Mouse (Mus musculus) thymus, adult 2 months (tissue): ENCODE results near the gene Edf1. TPM values are rescaled to one million over a fixed set of nuclear protein-coding genes. Genes with fewer than 3 reads are reported as not detected.
A peak's percentile ranks its signal among the peaks of the same experiment; 100 is the strongest.

Experiments used
- DNase-seq: peaks from one replicate; pipeline ENCODE4 v3.0.0; 2021
- H3K27ac ChIP-seq: fragments of 200-500 bp; 2 replicates; pipeline ENCODE4 v1.5.1; 2012; ENCODE audit warnings: low read length, control low read depth; ENCODE audit not compliant: control insufficient read depth, insufficient read depth
- H3K27me3 ChIP-seq: fragments of 200-500 bp; 2 replicates; pipeline ENCODE4 v1.6.1; 2012; ENCODE audit warnings: mild to moderate bottlenecking, low read length, moderate library complexity, mixed read lengths; ENCODE audit not compliant: control insufficient read depth, insufficient read depth
- H3K36me3 ChIP-seq: fragments of 200-500 bp; 2 replicates; pipeline ENCODE4 v1.6.1; 2012; ENCODE audit warnings: mild to moderate bottlenecking, low read length, moderate library complexity; ENCODE audit not compliant: control insufficient read depth, insufficient read depth
- H3K4me1 ChIP-seq: fragments of 200-500 bp; replicated peaks from 2 replicates; pipeline ENCODE4 v1.6.1; 2012; ENCODE audit warnings: low read length; ENCODE audit not compliant: control insufficient read depth, insufficient read depth
- H3K4me3 ChIP-seq: fragments of 200-500 bp; 2 replicates; pipeline ENCODE4 v1.5.1; 2012; ENCODE audit warnings: mild to moderate bottlenecking, low read length, control low read depth, moderate library complexity; ENCODE audit not compliant: control insufficient read depth, insufficient read depth
- CTCF ChIP-seq: fragments of 200-500 bp; IDR thresholded peaks from 2 replicates; pipeline ENCODE4 v1.5.1; 2012; ENCODE audit warnings: mild to moderate bottlenecking, control low read depth, low read length, moderate library complexity, borderline replicate concordance; ENCODE audit not compliant: control insufficient read depth, poor library complexity, insufficient read depth; ENCODE audit errors: extremely low read depth
- POLR2A ChIP-seq: fragments of 200-500 bp; IDR thresholded peaks from 2 replicates; pipeline ENCODE4 v1.6.1; 2012; ENCODE audit warnings: mild to moderate bottlenecking, low read length, control low read depth, moderate library complexity; ENCODE audit not compliant: control insufficient read depth, poor library complexity, insufficient read depth; ENCODE audit errors: extremely low read depth
- WGBS: fragments of 180-500 bp; shearing (Covaris S2); methylation state at CpG from one replicate; pipeline ENCODE4 v1.1.7; 2018; 5-methylcytosine and 5-hydroxymethylcytosine counted together
- polyA plus RNA-seq: library from polyadenylated mRNA; depleted of rRNA; stranded (reverse); fragments of >200 nt; gene quantifications from 2 replicates; pipeline ENCODE4 v1.2.3, GENCODE M21; 2012

The Edf1 gene
- polyA plus RNA-seq, 1 experiment: 142 TPM

DNA sequence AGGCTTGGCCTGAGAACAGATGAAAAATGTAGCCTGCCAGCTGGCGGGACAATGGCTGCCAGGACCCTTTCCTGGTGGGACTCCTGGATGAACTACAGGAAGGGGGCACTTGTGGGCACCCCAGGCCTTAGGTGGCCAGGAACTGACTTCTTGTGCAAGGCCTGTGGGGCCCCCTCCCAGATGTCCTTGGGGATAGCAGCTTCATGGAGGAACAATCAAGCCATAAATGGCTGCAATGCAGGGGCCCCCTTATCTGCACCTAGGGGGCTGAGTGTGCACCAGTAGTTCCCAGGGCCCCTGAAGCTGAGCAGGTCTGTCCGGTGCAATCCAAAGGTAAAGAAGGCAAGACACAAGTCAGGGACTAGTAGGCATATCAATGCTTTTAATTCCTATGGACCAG, 15.4 kb downstream of the Edf1 start:
- Histone ChIP-seq H3K36me3 (no peaks in the 10 kb centered on the region), H3K4me3 (no peak overlapping the region), H3K27me3 (peaks cover 11% of the 10 kb centered on the region; the same call in 1 of the 2 replicates), H3K27ac (no peak overlapping the region), H3K4me1 (peaks cover 27% of the 10 kb centered on the region)
- 93% methylated on average over 2 of the region's 2 CpGs for WGBS
- DNase-seq: no peak
- TF ChIP-seq CTCF (no peak), POLR2A (no peak)

DNA sequence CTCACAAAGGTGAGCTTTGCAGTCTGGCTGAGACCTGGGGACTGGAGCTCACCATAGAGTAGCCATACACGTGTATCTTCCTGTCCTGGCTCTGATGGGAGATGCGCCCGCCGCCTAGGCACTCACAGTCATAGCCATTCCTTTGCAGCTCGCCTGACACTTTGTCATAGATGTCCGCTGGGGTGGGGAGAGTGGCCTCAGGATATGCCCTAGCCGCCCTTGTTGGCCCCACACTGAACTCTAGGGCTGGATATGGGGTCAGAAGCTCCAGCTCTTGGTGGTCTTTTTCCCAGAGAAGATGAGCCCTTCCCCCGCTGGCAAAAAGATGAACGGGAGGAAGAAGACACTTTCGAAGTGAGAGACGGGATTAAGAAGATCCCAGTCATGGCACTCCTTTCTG, 16.5 kb downstream of the Edf1 start:
- H3K27me3 ChIP-seq: peaks cover 21% of the 10 kb centered on the region
- H3K4me3 ChIP-seq: peak overlapping the region; percentile 80
- TF ChIP-seq POLR2A (no peak), CTCF (no peak)
- no peak overlapping the region for H3K27ac ChIP-seq
- WGBS: 24% methylated on average over 11 of the region's 11 CpGs
- no peaks in the 10 kb centered on the region for H3K36me3 ChIP-seq
- H3K4me1 ChIP-seq: peaks cover 34% of the 10 kb centered on the region
- DNase-seq: peak; percentile 16

DNA sequence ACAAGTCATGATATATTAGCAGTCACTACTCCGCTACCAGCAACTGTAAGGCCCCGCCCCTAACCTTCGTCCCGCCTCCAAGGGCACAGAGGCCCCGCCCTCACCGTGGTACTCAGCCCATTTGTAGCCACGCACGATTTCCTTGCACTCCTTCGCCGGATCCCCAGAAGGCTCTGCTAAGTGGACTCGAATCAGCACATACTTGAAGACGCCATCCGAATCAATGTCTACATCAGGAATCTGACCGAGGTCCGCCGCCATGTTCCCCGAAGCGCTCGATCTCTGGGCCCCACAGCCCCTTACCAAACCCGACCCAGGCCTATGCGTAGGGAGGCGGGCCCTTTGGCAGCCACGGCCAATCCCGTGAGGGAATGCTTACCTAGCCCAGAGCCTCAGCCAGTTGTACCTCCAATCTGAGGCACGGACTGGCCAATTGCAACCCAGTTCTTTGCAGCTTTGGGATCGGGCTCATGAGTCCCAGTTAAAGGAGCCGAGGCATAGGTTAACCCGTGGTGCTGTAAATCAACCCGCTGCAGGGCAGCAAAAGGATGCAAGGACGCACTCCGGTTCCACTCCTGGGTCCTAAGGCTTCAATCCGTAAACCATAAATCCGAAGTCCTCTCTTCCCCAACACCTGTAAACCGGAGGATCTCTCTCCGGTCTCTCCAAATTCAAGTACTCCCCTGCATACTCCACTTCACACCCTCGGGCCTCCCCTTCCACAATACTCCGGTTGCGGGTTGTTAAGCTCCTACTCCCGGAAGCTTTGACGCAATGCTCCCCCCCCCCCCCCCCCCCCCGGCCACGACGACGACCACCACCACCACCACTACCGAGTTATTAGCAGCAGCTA, 17.2 kb downstream of the Edf1 start, which contains the start of the genes Mamdc4 and Phpt1:
Gene Mamdc4 (minus strand): TSS at position 267 of the 853 bp plus-strand sequence.
Gene Phpt1 (minus strand): TSS at position 646 of the 853 bp plus-strand sequence.
- Histone ChIP-seq H3K27ac (peak within 1 kb of the TSS; percentile 91), H3K4me3 (peak within 1 kb of the TSS; percentile 80), H3K36me3 (no peaks in the 10 kb centered on the region), H3K4me1 (peaks cover 41% of the 10 kb centered on the region), H3K27me3 (peaks cover 27% of the 10 kb centered on the region)
- peak; percentile 97 for DNase-seq
- TF ChIP-seq CTCF (0 out of 2 replicates have a peak, but pooled peaks have one; percentile 63), POLR2A (no peak; the same call in none of the 2 replicates)
- under 1% methylated on average over 45 of the region's 45 CpGs for WGBS

DNA sequence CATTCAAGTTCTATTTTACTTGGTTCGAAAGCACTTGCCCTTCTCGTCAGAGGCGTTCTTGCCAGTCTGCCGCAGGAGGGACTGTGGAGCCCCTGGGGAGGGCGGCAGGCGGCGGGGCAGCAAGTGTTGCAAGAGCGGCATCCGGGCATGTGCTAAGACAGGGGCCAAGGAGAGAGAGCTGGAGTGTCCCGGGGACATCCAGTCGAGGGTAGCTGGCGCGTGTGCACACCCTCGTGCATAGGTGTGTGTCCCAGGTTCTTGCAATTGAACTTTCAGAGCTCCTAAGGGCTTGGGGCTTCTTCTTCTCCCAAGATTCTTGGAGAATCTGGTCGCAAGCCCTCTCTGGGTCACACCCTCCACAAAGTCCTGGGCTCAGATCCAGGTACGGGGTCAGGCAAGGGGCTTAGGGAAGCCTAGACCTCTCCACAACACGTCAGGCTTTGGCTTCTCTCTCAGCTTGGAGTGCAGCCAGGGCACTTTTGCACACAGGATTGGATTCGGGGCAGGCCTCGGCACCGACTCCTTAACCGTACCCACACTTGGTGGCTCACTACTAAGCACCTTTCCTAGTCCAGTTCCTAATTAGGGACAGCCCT, 17.9 kb downstream of the Edf1 start:
- peaks cover 29% of the 10 kb centered on the region for H3K27me3 ChIP-seq
- H3K4me3 ChIP-seq: peak overlapping the region; percentile 54
- H3K4me1 ChIP-seq: peaks cover 45% of the 10 kb centered on the region
- 20% methylated on average over 21 of the region's 21 CpGs for WGBS
- H3K36me3 ChIP-seq: no peaks in the 10 kb centered on the region
- no peak for TF ChIP-seq CTCF
- TF ChIP-seq POLR2A: no peak
- H3K27ac ChIP-seq: peak overlapping the region; percentile 91
- peak; percentile 61 for DNase-seq

DNA sequence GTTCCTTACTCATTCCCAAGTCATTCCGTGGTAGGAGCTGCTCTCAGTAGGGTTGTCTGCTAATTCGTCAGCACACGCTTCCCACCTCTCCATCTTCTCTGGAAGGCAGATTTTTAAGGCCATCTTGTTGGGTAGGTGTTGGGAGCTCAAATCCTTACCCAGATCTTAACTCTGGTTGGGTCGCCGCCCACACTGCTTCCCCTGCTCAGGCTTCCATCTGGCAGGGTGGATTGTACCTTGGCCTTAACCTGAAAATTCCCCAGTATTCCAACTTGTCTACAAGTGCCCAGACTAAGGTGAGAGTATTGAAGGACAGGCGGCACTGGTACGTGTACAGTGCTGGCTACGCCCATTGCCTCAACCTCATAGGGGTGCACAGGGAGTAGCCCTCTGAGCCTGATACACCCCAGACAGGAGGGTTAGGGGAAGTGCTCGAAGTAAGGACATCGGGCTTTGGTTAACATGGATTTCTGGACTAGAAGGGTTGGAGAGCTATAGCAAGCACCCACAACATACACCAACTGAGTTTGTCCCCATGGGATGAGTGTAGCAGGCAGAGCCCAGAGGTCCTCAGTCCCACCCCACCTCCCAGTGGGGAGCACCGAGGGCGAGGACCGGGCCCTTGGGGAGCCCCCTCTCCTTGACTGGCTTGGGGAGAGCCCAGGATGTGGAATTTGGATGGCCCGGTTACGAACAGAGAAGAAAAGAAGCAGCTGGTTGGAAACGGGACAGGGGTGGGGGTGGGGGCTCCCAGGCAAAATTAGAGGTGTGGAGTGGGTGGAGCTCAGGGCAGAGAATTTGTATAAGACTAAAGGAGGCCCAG, 18.6 kb downstream of the Edf1 start:
- Histone ChIP-seq H3K27me3 (peaks cover 29% of the 10 kb centered on the region), H3K4me1 (peaks cover 52% of the 10 kb centered on the region), H3K36me3 (no peaks in the 10 kb centered on the region), H3K27ac (no peak overlapping the region), H3K4me3 (no peak overlapping the region)
- DNase-seq: no peak
- WGBS: 95% methylated on average over 16 of the region's 16 CpGs
- TF ChIP-seq CTCF (no peak), POLR2A (no peak)

DNA sequence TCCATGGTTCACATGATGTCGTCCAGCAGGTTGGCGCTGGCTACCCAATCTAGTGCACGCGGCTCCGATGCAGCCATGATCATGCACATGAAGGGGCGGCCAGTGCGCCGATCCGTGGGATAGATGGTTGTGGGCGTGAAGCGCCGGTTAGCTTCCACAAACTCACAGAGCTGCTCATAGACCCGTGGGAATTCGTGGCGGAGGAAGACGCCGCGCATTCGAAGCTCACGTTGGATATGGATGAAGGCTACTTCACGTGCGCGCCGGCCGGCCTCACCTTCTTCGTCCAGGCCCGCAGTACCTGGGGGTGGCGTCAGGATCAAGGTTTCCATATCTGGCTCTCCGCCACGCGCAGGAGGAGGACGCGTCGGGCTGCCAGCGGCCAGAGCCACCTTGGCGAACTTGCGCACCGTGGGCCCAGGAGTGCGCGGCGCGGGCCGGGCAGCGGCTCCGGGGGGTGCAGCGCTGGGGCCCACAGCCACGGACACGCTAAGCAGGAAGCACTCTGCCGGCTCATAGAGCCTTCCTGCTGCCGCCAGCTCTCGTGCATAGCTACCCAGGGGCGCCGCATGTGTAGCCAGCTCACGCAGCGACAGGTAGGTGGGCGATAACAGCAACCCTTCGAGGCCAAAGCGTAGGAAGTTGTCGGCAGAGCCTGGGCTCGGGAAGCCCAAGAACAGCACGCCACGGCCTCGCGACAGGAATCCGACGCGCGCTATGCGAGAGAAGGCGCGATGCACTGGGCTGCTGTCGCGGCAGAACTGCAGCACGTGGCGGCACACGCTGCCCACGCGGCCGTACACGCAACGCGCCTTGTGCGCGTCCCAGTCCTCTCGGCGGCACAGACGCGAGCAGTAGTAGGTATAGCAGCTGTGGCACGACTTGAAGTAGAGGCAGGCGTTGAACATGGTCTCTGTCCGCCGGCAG, 19.6 kb downstream of the Edf1 start:
- no peak for DNase-seq
- Histone ChIP-seq H3K36me3 (no peaks in the 10 kb centered on the region), H3K4me1 (peaks cover 58% of the 10 kb centered on the region), H3K27me3 (peaks cover 29% of the 10 kb centered on the region), H3K4me3 (peak overlapping the region; percentile 2; the same call in 1 of the 2 replicates), H3K27ac (no peak overlapping the region)
- no peak for TF ChIP-seq CTCF
- no peak for TF ChIP-seq POLR2A
- 36% methylated on average over 92 of the region's 92 CpGs for WGBS
